Mouse (Mus musculus): ENCODE results near the gene Ddx31.

GRCm38 (mm10) chr2:28905561-28905960 lies 65.4 kb downstream of the Ddx31 start:
- TF ChIP-seq CTCF (IDR thresholded peaks at IDR 0.05; ENCODE audit: extremely low read depth, insufficient read length, insufficient replicate concordance, low read depth, low read length), result no peak
- no peak for TF ChIP-seq POLR2A (IDR thresholded peaks at IDR 0.05; ENCODE audit: low read depth, low read length)
